Mouse (Mus musculus): ENCODE results near the gene Tor1b. TPM values are rescaled to one million over a fixed set of nuclear protein-coding genes. Genes with fewer than 3 reads are reported as not detected.

Gene Tor1b
- total and polyA plus RNA-seq, 3 experiments, result 23.1 to 31.1 (median 25.3) TPM

GRCm38 (mm10) chr2:30981790-30982513 is 29.2 kb downstream of the Tor1b start, which contains the start of the genes BC005624 and Usp20:
Gene BC005624 (minus strand): TSS chr2:30982201.
Gene Usp20 (plus strand): TSS chr2:30982279.
- Histone ChIP-seq H3K27me3 (replicated peaks) (no peaks in the 10 kb centered on the region), H3K4me1 (ENCODE audit: control insufficient read depth in 1 of 2, insufficient read depth in 2 of 2) (peaks cover 18 to 46% of the 10 kb centered on the region in 2 experiments), H3K27ac (ENCODE audit: insufficient read depth, low read depth) (0 out of 2 replicates have a peak within 1 kb of the TSS, but pooled peaks have one; percentile 1), H3K9me3 (replicated peaks; ENCODE audit: low read length) (no peaks in the 10 kb centered on the region), H3K9ac (ENCODE audit: insufficient read depth, low read depth) (peak within 1 kb of the TSS; percentile 62), H3K4me3 (replicated peaks in 1 of 3; ENCODE audit: low read depth in 2 of 3, low read length in 2 of 3, poor library complexity in 1 of 3) (peak within 1 kb of the TSS; percentile 87 to 97 (median 89)), H3K36me3 (replicated peaks in 1 of 2; ENCODE audit: control insufficient read depth in 1 of 2, insufficient read depth in 1 of 2, low read length in 1 of 2) (peaks cover 24 to 39% of the 10 kb centered on the region in 2 experiments), H3K79me2 (replicated peaks; ENCODE audit: control insufficient read depth, extremely low read depth, insufficient read depth, poor library complexity, severe bottlenecking) (peaks cover 8% of the 10 kb centered on the region), H3K4me2 (ENCODE audit: insufficient read depth, low read depth, poor library complexity, severe bottlenecking) (peak within 1 kb of the TSS; percentile 85)
- peak; percentile 100 for DNase-seq (ENCODE audit: extremely low read depth)
- dilution Hi-C loops (cut with MboI; ENCODE audit: extremely low pct_ligation_motif_present, extremely low pct_unique_long_range_greater_than_20kb, low sequenced_read_pairs), result no loop called here
- in situ Hi-C loops (cut with MboI; ENCODE audit: low pct_ligation_motif_present, low pct_unique_long_range_greater_than_20kb, low sequenced_read_pairs), result no loop called here
- TF ChIP-seq POLR2AphosphoS2 (IDR thresholded peaks at IDR 0.05; ENCODE audit: low read depth, low read length) (peak; percentile 67; the same call in 1 of the 2 replicates), USF2 (conservative IDR thresholded peaks at IDR 0.05; ENCODE audit: low read depth, low read length) (no peak), TCF12 (IDR thresholded peaks at IDR 0.05; ENCODE audit: low read depth, low read length) (peak; percentile 57), GABPA (IDR thresholded peaks at IDR 0.05; ENCODE audit: insufficient replicate concordance, low read depth, low read length) (no peak; the same call in 1 of the 2 replicates), NRF1 (IDR thresholded peaks at IDR 0.05; ENCODE audit: low read depth, low read length) (peak; percentile 57; the same call in 1 of the 2 replicates), USF1 (IDR thresholded peaks at IDR 0.05; ENCODE audit: low read depth, low read length) (peak; percentile 36; the same call in 1 of the 2 replicates), MAZ (IDR thresholded peaks at IDR 0.05; ENCODE audit: low read depth, low read length) (no peak), EP300 (IDR thresholded peaks at IDR 0.05; ENCODE audit: low read length) (no peak; the same call in 1 of the 2 replicates), MXI1 (IDR thresholded peaks at IDR 0.05; ENCODE audit: low read depth, low read length) (peak; percentile 95), ZNF384 (IDR thresholded peaks at IDR 0.05; ENCODE audit: low read depth, low read length) (no peak), RAD21 (IDR thresholded peaks at IDR 0.05; ENCODE audit: low read depth, low read length) (no peak), MAX (IDR thresholded peaks at IDR 0.05; ENCODE audit: low read length) (peak; percentile 79), RCOR1 (conservative IDR thresholded peaks at IDR 0.05; ENCODE audit: low read depth, low read length) (no peak), CHD1 (IDR thresholded peaks at IDR 0.05; ENCODE audit: low read depth, low read length) (no peak), CTCF (conservative IDR thresholded peaks at IDR 0.05 in 1 of 2, IDR thresholded peaks at IDR 0.05 in 1 of 2; ENCODE audit: low read depth in 2 of 2, low read length in 2 of 2) (peak in 1 of 2 experiments; percentile 15; a peak in 2 of 4 replicates), PAX5 (IDR thresholded peaks at IDR 0.05; ENCODE audit: low read length) (no peak), SMC3 (IDR thresholded peaks at IDR 0.05; ENCODE audit: low read depth, low read length) (no peak), BHLHE40 (IDR thresholded peaks at IDR 0.05; ENCODE audit: low read depth, low read length) (peak; percentile 63), MEF2A (IDR thresholded peaks at IDR 0.05; ENCODE audit: borderline replicate concordance, low read depth, low read length) (peak; percentile 17; the same call in 1 of the 2 replicates), ZC3H11A (IDR thresholded peaks at IDR 0.05; ENCODE audit: low read depth, low read length) (no peak), ELF1 (IDR thresholded peaks at IDR 0.05; ENCODE audit: low read depth, low read length) (peak; percentile 98), IRF4 (IDR thresholded peaks at IDR 0.05; ENCODE audit: low read depth, low read length) (0 out of 2 replicates have a peak, but pooled peaks have one; percentile 27), NELFE (IDR thresholded peaks at IDR 0.05; ENCODE audit: low read depth, low read length) (peak; percentile 80), JUND (conservative IDR thresholded peaks at IDR 0.05; ENCODE audit: low read depth, low read length) (no peak), KAT2A (IDR thresholded peaks at IDR 0.05; ENCODE audit: insufficient replicate concordance, low read length) (peak; percentile 56; the same call in 1 of the 2 replicates), E2F4 (IDR thresholded peaks at IDR 0.05; ENCODE audit: insufficient replicate concordance, low read depth, low read length) (no peak), MYC (IDR thresholded peaks at IDR 0.05; ENCODE audit: low read depth, low read length) (peak; percentile 70; the same call in 1 of the 2 replicates), JUN (IDR thresholded peaks at IDR 0.05; ENCODE audit: insufficient read depth, low read depth, low read length) (no peak), ZMIZ1 (IDR thresholded peaks at IDR 0.05; ENCODE audit: low read depth, low read length) (0 out of 2 replicates have a peak, but pooled peaks have one; percentile 59), CHD2 (IDR thresholded peaks at IDR 0.05; ENCODE audit: low read length) (no peak), TBP (conservative IDR thresholded peaks at IDR 0.05; ENCODE audit: low read depth, low read length) (0 out of 2 replicates have a peak, but pooled peaks have one; percentile 19), SIN3A (IDR thresholded peaks at IDR 0.05; ENCODE audit: low read length) (peak; percentile 100), ZKSCAN1 (IDR thresholded peaks at IDR 0.05; ENCODE audit: borderline replicate concordance, low read depth, low read length) (no peak), UBTF (IDR thresholded peaks at IDR 0.05; ENCODE audit: low read depth, low read length) (no peak; the same call in 1 of the 2 replicates), HCFC1 (IDR thresholded peaks at IDR 0.05; ENCODE audit: low read depth, low read length) (peak; percentile 89), MAFK (IDR thresholded peaks at IDR 0.05; ENCODE audit: insufficient replicate concordance, low read length) (no peak), POLR2A (IDR thresholded peaks at IDR 0.05; ENCODE audit: low read depth, low read length) (peak; percentile 75), ETS1 (conservative IDR thresholded peaks at IDR 0.05; ENCODE audit: low read depth, low read length) (no peak; the same call in 1 of the 2 replicates)
